Mouse (Mus musculus) frontal cortex, adult 2 months (tissue): Measurements from ENCODE around the gene Pdzk1. TPM values are rescaled to one million over a fixed set of nuclear protein-coding genes. Genes with fewer than 3 reads are reported as not detected.

Source experiments
- DNase-seq, 2 experiments: peaks; one replicate each; pipeline ENCODE4 v3.0.0; 2022; ENCODE audit warnings: low spot score in 1 of 2; ENCODE audit errors: extremely low spot score in 1 of 2
- polyA plus RNA-seq: library from polyadenylated mRNA; depleted of rRNA; stranded (reverse); fragments of >200 nt; gene quantifications from 2 replicates; pipeline ENCODE4 v1.2.3, GENCODE M21; 2012; rRNA removed

The Pdzk1 gene
- polyA plus RNA-seq, 1 experiment = 0.36 TPM

GRCm38 (mm10) chr3:96880385-96880784 lies 51.3 kb downstream of the Pdzk1 start:
- no peak for DNase-seq

- no peak for DNase-seq
These were observed 52.5 kb downstream of the Pdzk1 start for GRCm38 (mm10) chr3:96881557-96881956.

GRCm38 (mm10) chr3:96882061-96882849 lies 53.2 kb downstream of the Pdzk1 start:
- no peak for DNase-seq

GRCm38 (mm10) chr3:96883690-96884089 lies 54.6 kb downstream of the Pdzk1 start:
- no peak for DNase-seq

GRCm38 (mm10) chr3:96902336-96902999 lies 73.4 kb downstream of the Pdzk1 start:
- DNase-seq = no peak

GRCm38 (mm10) chr3:96904393-96904792 lies 75.3 kb downstream of the Pdzk1 start, which contains the start of gene Gja5:
Gja5 (plus strand) TSS chr3:96904693.
- DNase-seq = no peak

- peak; percentile 90 to 98 for DNase-seq
These were observed 75.9 kb downstream of the Pdzk1 start, which contains the start of gene Gpr89 for GRCm38 (mm10) chr3:96904851-96905541. Gpr89 (minus strand) TSS chr3:96905346.

GRCm38 (mm10) chr3:96905592-96905991 lies 76.5 kb downstream of the Pdzk1 start:
- no peak for DNase-seq

Other genes starting within 250 kb of the Pdzk1 start
- 67.3 and 84.3 TPM in 2 replicates for gene Polr3gl, start 235.1 kb upstream of the Pdzk1 start, polyA plus RNA-seq
- gene Ankrd34a, start 232.6 kb upstream of the Pdzk1 start, polyA plus RNA-seq = 50.2 and 57.4 TPM in 2 replicates
- 30.3 and 30.7 TPM in 2 replicates for gene Lix1l, start 228.1 kb upstream of the Pdzk1 start, polyA plus RNA-seq
- gene Rbm8a, start 199.4 kb upstream of the Pdzk1 start, polyA plus RNA-seq = 37.4 and 40.3 TPM in 2 replicates
- 61.4 and 64.5 TPM in 2 replicates for gene Pex11b, start 193.9 kb upstream of the Pdzk1 start, polyA plus RNA-seq
- gene Gm42957, start 193.8 kb upstream of the Pdzk1 start, polyA plus RNA-seq = 0.10 and 0.11 TPM in 2 replicates
- 2.9 and 3.2 TPM in 2 replicates for gene Itga10, start 183.7 kb upstream of the Pdzk1 start, polyA plus RNA-seq
- gene Ankrd35, start 159.2 kb upstream of the Pdzk1 start, polyA plus RNA-seq = 5.9 and 9.8 TPM in 2 replicates
- 25.2 and 25.8 TPM in 2 replicates for gene Pias3, start 132.9 kb upstream of the Pdzk1 start, polyA plus RNA-seq
- 10.2 and 10.5 TPM in 2 replicates for gene Nudt17, start 120.7 kb upstream of the Pdzk1 start, polyA plus RNA-seq
- 34.2 and 34.4 TPM in 2 replicates for gene Polr3c, start 101.7 kb upstream of the Pdzk1 start, polyA plus RNA-seq
- gene Rnf115, start 101.6 kb upstream of the Pdzk1 start, polyA plus RNA-seq = 46.0 and 49.0 TPM in 2 replicates
- gene Cd160, start 67 bp downstream of the Pdzk1 start, polyA plus RNA-seq = 0.06 TPM in 1 of 2 replicates, not detected in the other
- 0.55 and 0.62 TPM in 2 replicates for gene Gja5, start 75.4 kb downstream of the Pdzk1 start, polyA plus RNA-seq
- 17.7 and 19.3 TPM in 2 replicates for gene Gpr89, start 76.1 kb downstream of the Pdzk1 start, polyA plus RNA-seq
- not detected in 2 replicates for gene Gja8, start 96.7 kb downstream of the Pdzk1 start, polyA plus RNA-seq